Mouse (Mus musculus) CH12.LX (cell line): ENCODE data around the gene Gpr137.

Experiments used
- CHD1 ChIP-seq: IDR thresholded peaks from 2 replicates; pipeline ENCODE4 v1.6.1; 2012; ENCODE audit warnings: low read depth, low read length, improper control_type of control experiment, inconsistent platforms
- CTCF ChIP-seq, 2 experiments: IDR thresholded peaks in 1 of 2; conservative IDR thresholded peaks in 1 of 2; 2 replicates each; pipeline ENCODE4 v1.5.1; 2011 to 2012; ENCODE audit warnings: low read depth in 2 of 2, low read length in 2 of 2, improper control_type of control experiment in 1 of 2, inconsistent platforms in 1 of 2, mild to moderate bottlenecking in 1 of 2, moderate library complexity in 1 of 2
- ETS1 ChIP-seq: conservative IDR thresholded peaks from 2 replicates; pipeline ENCODE4 v1.6.1; 2012; ENCODE audit warnings: low read depth, mild to moderate bottlenecking, inconsistent platforms, low read length, improper control_type of control experiment, moderate library complexity
- JUN ChIP-seq: IDR thresholded peaks from 2 replicates; pipeline ENCODE4 v1.6.1; 2011; ENCODE audit warnings: low read depth, mild to moderate bottlenecking, low read length, improper control_type of control experiment, moderate library complexity; ENCODE audit not compliant: insufficient read depth
- MAX ChIP-seq: IDR thresholded peaks from 2 replicates; pipeline ENCODE4 v1.6.1; 2011; ENCODE audit warnings: low read length, improper control_type of control experiment
- MXI1 ChIP-seq: IDR thresholded peaks from 2 replicates; pipeline ENCODE4 v1.6.1; 2011; ENCODE audit warnings: mild to moderate bottlenecking, low read depth, low read length, improper control_type of control experiment
- POLR2A ChIP-seq: IDR thresholded peaks from 2 replicates; pipeline ENCODE4 v1.6.1; 2011; ENCODE audit warnings: low read depth, mild to moderate bottlenecking, improper control_type of control experiment, low read length
- TCF12 ChIP-seq: IDR thresholded peaks from 2 replicates; pipeline ENCODE4 v1.6.1; 2014; ENCODE audit warnings: low read depth, mild to moderate bottlenecking, inconsistent platforms, low read length, improper control_type of control experiment
- USF1 ChIP-seq: IDR thresholded peaks from 2 replicates; pipeline ENCODE4 v1.6.1; 2014; ENCODE audit warnings: low read depth, mild to moderate bottlenecking, inconsistent platforms, low read length, improper control_type of control experiment

DNA sequence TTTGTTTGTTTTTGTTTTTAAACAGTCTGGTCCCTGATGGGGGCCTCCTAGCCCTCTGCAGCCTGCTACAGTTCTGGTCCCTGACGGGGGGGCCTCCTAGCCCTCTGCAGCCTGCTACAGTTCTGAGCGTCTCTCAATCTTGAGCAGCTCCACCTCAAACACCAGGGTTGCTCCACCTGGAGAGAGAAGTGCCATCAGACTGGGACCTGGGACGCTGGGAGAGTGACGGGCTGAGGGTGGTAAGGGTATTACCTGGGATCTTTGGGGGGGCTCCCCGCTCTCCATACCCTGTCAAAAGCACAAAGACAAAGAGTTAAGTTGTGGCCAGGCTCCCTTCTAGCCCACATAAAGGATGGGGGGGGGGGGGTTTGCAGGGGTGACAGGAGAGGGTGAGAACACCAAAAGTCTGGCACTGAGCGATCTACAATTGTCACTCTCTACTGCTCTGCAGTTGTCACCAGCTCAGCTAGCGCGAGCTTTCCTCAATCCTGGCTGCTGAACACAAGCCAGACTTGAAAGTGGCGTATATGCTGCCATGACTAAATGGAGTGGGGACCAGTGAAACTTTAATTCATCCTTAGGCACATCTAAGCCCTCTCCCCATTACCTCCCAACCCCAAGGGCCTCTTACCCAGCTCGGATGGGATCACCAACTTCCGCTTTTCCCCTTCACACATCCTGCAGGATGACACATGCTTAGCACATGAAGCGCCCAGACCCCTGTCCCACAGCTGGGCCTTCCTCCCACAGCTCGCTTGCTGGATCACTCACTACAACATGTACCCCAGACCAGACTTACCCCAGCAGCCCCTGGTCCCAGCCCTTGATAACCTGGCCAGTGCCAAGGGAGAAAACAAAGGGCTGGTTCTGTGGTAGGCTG, 35.7 kb upstream of the Gpr137 start:
- TF ChIP-seq POLR2A (no peak; the same call in 1 of the 2 replicates), CTCF (conservative IDR thresholded peaks at IDR 0.05 in 1 of 2, IDR thresholded peaks at IDR 0.05 in 1 of 2; ENCODE audit: low read depth in 2 of 2, low read length in 2 of 2) (no peak), TCF12 (no peak), MAX (no peak), CHD1 (no peak), ETS1 (no peak), USF1 (no peak), JUN (no peak), MXI1 (no peak)
